ENCODE assay signal across 24 mouse cellular contexts in genomic region chr6:82536641-82537040, GRCm38 (mm10).
A peak's percentile ranks its signal among the peaks of the same experiment; 100 is the strongest.
DNase-seq lines count a peak whose midpoint lies in the region; ATAC-seq lines count a peak whose summit lies in the region.
"Had no signal": no experiment of that assay in that cellular context is flagged by ENCODE, and none has a peak within 500 bp of the region (broad histone marks: within the 10 kb centered on the region; RNA-seq: fewer than 3 reads in every experiment).

No protein-coding gene starts in this region.

- WGBS in forebrain, embryonic 14.5 days = 27% methylated on average over 8 of the region's 8 CpGs
- WGBS in forebrain, embryonic 12.5 days = 28% methylated on average over 8 of the region's 8 CpGs
- WGBS in midbrain, embryonic 14.5 days = 32% methylated on average over 8 of the region's 8 CpGs
- 26% methylated on average over 8 of the region's 8 CpGs for WGBS in midbrain, embryonic 15.5 days
- 56% methylated on average over 8 of the region's 8 CpGs for WGBS in kidney, embryonic 15.5 days

- H3K4me3 ChIP-seq in forebrain, embryonic 14.5 days (ENCODE audit: low read depth, low read length) = no peak overlapping the region
- H3K4me3 ChIP-seq in forebrain, embryonic 12.5 days (replicated peaks) = no peak overlapping the region
- H3K4me3 ChIP-seq in midbrain, embryonic 14.5 days (replicated peaks; ENCODE audit: low read depth, low read length) = no peak overlapping the region
- H3K4me3 ChIP-seq in midbrain, embryonic 15.5 days = no peak overlapping the region
- no peak overlapping the region for H3K4me3 ChIP-seq in kidney, embryonic 15.5 days (replicated peaks)
- H3K4me3 ChIP-seq: heart, adult 2 months; heart, embryonic 10.5 days; heart, embryonic 13.5 days; hindbrain, embryonic 12.5 days; hindbrain, embryonic 15.5 days had no signal

- no peak overlapping the region for H3K27ac ChIP-seq in forebrain, embryonic 14.5 days (ENCODE audit: low read depth, low read length)
- H3K27ac ChIP-seq in forebrain, embryonic 12.5 days = no peak overlapping the region
- H3K27ac ChIP-seq in midbrain, embryonic 14.5 days (replicated peaks; ENCODE audit: low read depth, low read length) = no peak overlapping the region
- no peak overlapping the region for H3K27ac ChIP-seq in midbrain, embryonic 15.5 days
- H3K27ac ChIP-seq in kidney, embryonic 15.5 days = no peak overlapping the region
- H3K27ac ChIP-seq: heart, adult 2 months; heart, embryonic 10.5 days; heart, embryonic 13.5 days; hindbrain, embryonic 12.5 days; hindbrain, embryonic 15.5 days had no signal

- peak; percentile 35 for DNase-seq in forebrain, embryonic 14.5 days (ENCODE audit: low spot score)
- peak; percentile 55 for DNase-seq in midbrain, embryonic 14.5 days
- DNase-seq in ES-CJ7 (ENCODE audit: low read depth, low spot score) = peak; percentile 9
- peak; percentile 2 for DNase-seq in ZHBTc4 (ENCODE audit: low read depth, low spot score)
- DNase-seq in heart, postnatal 25 days (ENCODE audit: low spot score) = no peak
- DNase-seq: adrenal gland, postnatal 10 days; adrenal gland, postnatal 36 days; B cell, adult 2 months; cerebellum, adult 11-12 months; cerebellum, adult 8-10 months; cerebellum, postnatal 14 days; gastrocnemius, postnatal 10 days; gastrocnemius, postnatal 36 days; heart, adult 2 months; heart, postnatal 14 days; kidney, adult 2 months had no signal

- no peaks in the 10 kb centered on the region for H3K36me3 ChIP-seq in forebrain, embryonic 14.5 days (ENCODE audit: control insufficient read depth, insufficient read depth, low read length)
- no peaks in the 10 kb centered on the region for H3K36me3 ChIP-seq in forebrain, embryonic 12.5 days (replicated peaks)
- no peaks in the 10 kb centered on the region for H3K36me3 ChIP-seq in midbrain, embryonic 14.5 days (ENCODE audit: control insufficient read depth, insufficient read depth, low read length)
- no peaks in the 10 kb centered on the region for H3K36me3 ChIP-seq in midbrain, embryonic 15.5 days (replicated peaks)
- no peaks in the 10 kb centered on the region for H3K36me3 ChIP-seq in kidney, embryonic 15.5 days
- H3K36me3 ChIP-seq: heart, embryonic 10.5 days; heart, embryonic 13.5 days; hindbrain, embryonic 12.5 days; hindbrain, embryonic 15.5 days had no signal

- no peaks in the 10 kb centered on the region for H3K9me3 ChIP-seq in forebrain, embryonic 14.5 days (replicated peaks; ENCODE audit: control insufficient read depth, low read length)
- no peaks in the 10 kb centered on the region for H3K9me3 ChIP-seq in forebrain, embryonic 12.5 days
- H3K9me3 ChIP-seq in midbrain, embryonic 14.5 days (ENCODE audit: control insufficient read depth, low read length) = no peaks in the 10 kb centered on the region
- no peaks in the 10 kb centered on the region for H3K9me3 ChIP-seq in midbrain, embryonic 15.5 days
- H3K9me3 ChIP-seq in kidney, embryonic 15.5 days (replicated peaks) = no peaks in the 10 kb centered on the region
- H3K9me3 ChIP-seq: heart, embryonic 10.5 days; heart, embryonic 13.5 days; hindbrain, embryonic 12.5 days; hindbrain, embryonic 15.5 days had no signal

- intact Hi-C loops in heart, postnatal 25 days (cut with DNase I) = no loop called here

- no peak overlapping the region for H3K4me2 ChIP-seq in forebrain, embryonic 14.5 days (ENCODE audit: low read length)
- H3K4me2 ChIP-seq in forebrain, embryonic 12.5 days = no peak overlapping the region
- no peak overlapping the region for H3K4me2 ChIP-seq in midbrain, embryonic 14.5 days (ENCODE audit: low read length)
- no peak overlapping the region for H3K4me2 ChIP-seq in midbrain, embryonic 15.5 days
- no peak overlapping the region for H3K4me2 ChIP-seq in kidney, embryonic 15.5 days
- H3K4me2 ChIP-seq: heart, embryonic 13.5 days; hindbrain, embryonic 12.5 days; hindbrain, embryonic 15.5 days had no signal

- peaks cover 5% of the 10 kb centered on the region; the same call in 1 of the 2 replicates for H3K4me1 ChIP-seq in forebrain, embryonic 14.5 days (ENCODE audit: control insufficient read depth, insufficient read depth, low read length)
- H3K4me1 ChIP-seq in forebrain, embryonic 12.5 days = peaks cover 5% of the 10 kb centered on the region; the same call in 1 of the 2 replicates
- 0 out of 2 replicates have a peak, but pooled peaks cover 5% of the 10 kb centered on the region for H3K4me1 ChIP-seq in midbrain, embryonic 14.5 days (ENCODE audit: control insufficient read depth, insufficient read depth, low read length)
- H3K4me1 ChIP-seq in midbrain, embryonic 15.5 days = peaks cover 6% of the 10 kb centered on the region
- no peaks in the 10 kb centered on the region for H3K4me1 ChIP-seq in kidney, embryonic 15.5 days
- H3K4me1 ChIP-seq: heart, embryonic 10.5 days; heart, embryonic 13.5 days; hindbrain, embryonic 12.5 days had no signal

- no peaks in the 10 kb centered on the region for H3K27me3 ChIP-seq in forebrain, embryonic 14.5 days (replicated peaks; ENCODE audit: control insufficient read depth, insufficient read depth, low read length)
- H3K27me3 ChIP-seq in forebrain, embryonic 12.5 days = no peaks in the 10 kb centered on the region
- H3K27me3 ChIP-seq in midbrain, embryonic 14.5 days (ENCODE audit: control insufficient read depth, insufficient read depth, low read length) = no peaks in the 10 kb centered on the region
- H3K27me3 ChIP-seq in midbrain, embryonic 15.5 days (replicated peaks) = no peaks in the 10 kb centered on the region
- peaks cover 4% of the 10 kb centered on the region; the same call in 1 of the 2 replicates for H3K27me3 ChIP-seq in kidney, embryonic 15.5 days
- H3K27me3 ChIP-seq: heart, embryonic 13.5 days; hindbrain, embryonic 12.5 days; hindbrain, embryonic 15.5 days had no signal

- no peak for ATAC-seq in forebrain, embryonic 14.5 days
- no peak for ATAC-seq in forebrain, embryonic 12.5 days (ENCODE audit: low FRiP score)
- no peak for ATAC-seq in midbrain, embryonic 14.5 days (ENCODE audit: low FRiP score, low TSS enrichment)
- no peak; the same call in 1 of the 2 replicates for ATAC-seq in midbrain, embryonic 15.5 days (replicated peaks)
- ATAC-seq in kidney, embryonic 15.5 days (replicated peaks; ENCODE audit: low FRiP score) = no peak
- ATAC-seq: intestine, postnatal 0 days had no signal

- H3K9ac ChIP-seq in forebrain, embryonic 14.5 days (ENCODE audit: low read length) = no peak overlapping the region
- no peak overlapping the region for H3K9ac ChIP-seq in forebrain, embryonic 12.5 days
- H3K9ac ChIP-seq in midbrain, embryonic 14.5 days (replicated peaks; ENCODE audit: low read length) = no peak overlapping the region
- H3K9ac ChIP-seq in midbrain, embryonic 15.5 days = no peak overlapping the region
- H3K9ac ChIP-seq in kidney, embryonic 15.5 days = no peak overlapping the region
- H3K9ac ChIP-seq: heart, embryonic 13.5 days; hindbrain, embryonic 12.5 days; hindbrain, embryonic 15.5 days had no signal
